Mouse (Mus musculus) frontal cortex, postnatal 25 days (tissue): ENCODE results near the gene Tm4sf1.

Experiments used
- DNase-seq, 2 experiments: peaks; one replicate each; pipeline ENCODE4 v3.0.0; 2022; ENCODE audit warnings: low spot score in 2 of 2

Gene Tm4sf1

DNA sequence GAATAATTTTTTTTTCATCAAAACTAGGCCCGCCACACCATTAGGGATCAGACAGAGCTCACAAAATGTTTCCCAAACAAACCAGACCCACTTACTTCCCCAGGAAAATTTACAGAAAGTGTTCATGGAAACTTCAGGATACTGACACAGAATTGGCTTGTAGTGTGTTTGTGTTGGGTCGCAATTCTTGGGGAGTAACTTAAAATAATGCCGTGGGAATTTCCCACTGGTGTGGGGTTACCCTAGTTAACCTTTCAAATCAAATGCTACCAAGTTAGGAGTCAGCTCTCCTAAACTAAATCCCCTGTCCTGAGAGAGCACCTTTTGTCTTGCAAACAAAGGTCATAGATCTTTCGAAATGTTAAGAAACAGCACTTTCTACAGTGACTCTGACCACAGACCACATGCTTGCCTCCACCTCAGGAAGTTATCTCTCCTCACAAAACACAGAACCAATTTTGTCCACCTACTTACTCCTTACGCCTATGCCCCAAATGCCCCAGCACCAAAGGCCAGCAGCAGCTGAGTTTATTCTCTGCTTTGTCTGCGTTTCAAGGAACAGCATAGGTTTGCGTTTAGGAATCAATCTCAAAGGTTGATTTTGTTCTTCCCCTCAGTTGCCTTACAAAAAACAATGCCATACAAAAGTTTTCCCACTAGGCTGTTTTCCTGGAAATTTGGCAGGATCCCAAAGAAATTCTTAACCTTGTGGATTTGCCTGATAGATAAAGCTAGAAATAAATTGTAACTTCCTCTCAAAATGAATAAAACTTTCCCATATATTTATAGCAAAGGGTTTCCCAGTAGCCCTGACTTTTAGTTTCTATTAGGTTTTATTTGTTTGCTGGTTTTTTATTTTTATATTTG, 13.7 kb downstream of the Tm4sf1 start:
- DNase-seq, result no peak

DNA sequence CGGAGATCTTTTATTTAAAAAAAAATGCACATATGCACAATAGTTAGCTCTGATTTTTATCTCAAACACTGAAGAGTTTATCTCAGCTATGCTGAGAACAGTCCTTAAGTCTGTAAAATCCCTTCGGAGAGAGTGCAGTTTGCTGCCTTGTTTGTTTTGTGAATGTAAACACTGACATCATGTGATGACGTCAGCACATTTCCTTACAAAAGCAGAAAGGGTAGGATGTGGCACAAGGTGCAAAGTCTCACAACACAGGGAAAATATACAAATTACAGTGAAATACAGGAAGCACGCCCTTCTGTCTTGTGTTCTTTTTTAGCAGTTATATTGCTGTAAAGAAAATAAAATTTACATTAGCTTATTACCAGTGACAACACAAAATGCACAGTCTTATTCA, 14.3 kb downstream of the Tm4sf1 start:
- no peak for DNase-seq

- no peak for DNase-seq
Measured at GRCm38 (mm10) chr3:57278225-57278624, 23.6 kb downstream of the Tm4sf1 start.

GRCm38 (mm10) chr3:57277453-57277852, 24.3 kb downstream of the Tm4sf1 start:
- DNase-seq, result no peak

DNA sequence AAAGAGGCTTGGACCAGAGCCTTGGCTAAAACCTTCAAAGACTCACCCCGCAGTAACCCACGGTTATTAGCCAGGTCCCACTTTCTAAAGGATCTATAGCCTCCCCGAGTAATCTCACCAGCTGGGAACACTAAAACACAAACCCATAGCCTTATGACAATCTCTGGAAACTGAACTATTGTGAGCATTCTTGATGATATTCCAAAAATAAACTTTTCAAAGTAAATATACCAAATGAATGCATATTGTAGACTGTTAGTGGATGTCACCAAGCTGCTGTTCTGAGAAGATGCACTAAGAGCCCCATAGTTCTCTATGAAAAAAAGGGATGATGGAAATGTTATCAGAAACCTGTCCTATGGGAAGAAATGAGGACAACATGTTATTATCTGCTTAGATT, 25.0 kb downstream of the Tm4sf1 start:
- no peak for DNase-seq

GRCm38 (mm10) chr3:57268994-57269393, 32.8 kb downstream of the Tm4sf1 start:
- DNase-seq, result no peak

GRCm38 (mm10) chr3:57267559-57268173, 34.1 kb downstream of the Tm4sf1 start:
- DNase-seq, result peak; percentile 16 to 22

- DNase-seq, result no peak
Measured at GRCm38 (mm10) chr3:57253041-57253440, 48.7 kb downstream of the Tm4sf1 start.

GRCm38 (mm10) chr3:57252551-57252950, 49.2 kb downstream of the Tm4sf1 start:
- DNase-seq, result no peak

- DNase-seq, result no peak
Measured at GRCm38 (mm10) chr3:57245242-57245641, 56.5 kb downstream of the Tm4sf1 start.
